Mouse (Mus musculus): ENCODE measurements around the gene Chd3. TPM values are rescaled to one million over a fixed set of nuclear protein-coding genes. Genes with fewer than 3 reads are reported as not detected.

Chd3 gene
- total RNA-seq, 2 experiments from 2014 or later, result 87.6 to 109 TPM

DNA sequence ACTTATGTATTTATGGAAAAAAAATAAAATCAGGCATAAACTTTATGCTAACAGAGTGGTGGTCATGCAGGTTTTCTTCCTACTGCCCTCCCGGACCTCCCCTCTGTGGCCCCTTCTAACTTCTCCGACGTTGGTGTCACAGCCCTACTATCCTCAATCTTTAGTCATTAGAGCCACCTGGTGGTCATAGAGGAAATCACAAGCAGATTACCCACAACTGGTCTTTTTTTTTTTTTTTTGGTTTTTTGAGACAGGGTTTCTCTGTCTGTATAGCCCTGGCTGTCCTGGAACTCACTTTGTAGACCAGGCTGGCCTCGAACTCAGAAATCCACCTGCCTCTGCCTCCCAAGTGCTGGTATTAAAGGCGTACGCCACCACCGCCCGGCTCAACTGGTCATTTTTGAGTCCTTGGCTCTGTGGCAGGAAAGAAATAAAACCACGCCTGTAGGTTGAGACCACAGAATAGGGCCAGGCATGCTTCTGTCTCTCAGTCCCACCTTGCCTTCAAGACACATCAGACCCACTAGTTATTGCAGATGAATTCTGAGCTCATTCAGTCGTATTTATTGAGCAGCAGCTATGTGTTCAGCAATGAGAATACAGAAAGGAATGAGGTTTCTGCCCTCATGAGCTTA, 21.3 kb upstream of the Chd3 start:
- peak in 1 of 2 experiments; percentile 31 for DNase-seq (ENCODE audit: low spot score in 2 of 2)

DNA sequence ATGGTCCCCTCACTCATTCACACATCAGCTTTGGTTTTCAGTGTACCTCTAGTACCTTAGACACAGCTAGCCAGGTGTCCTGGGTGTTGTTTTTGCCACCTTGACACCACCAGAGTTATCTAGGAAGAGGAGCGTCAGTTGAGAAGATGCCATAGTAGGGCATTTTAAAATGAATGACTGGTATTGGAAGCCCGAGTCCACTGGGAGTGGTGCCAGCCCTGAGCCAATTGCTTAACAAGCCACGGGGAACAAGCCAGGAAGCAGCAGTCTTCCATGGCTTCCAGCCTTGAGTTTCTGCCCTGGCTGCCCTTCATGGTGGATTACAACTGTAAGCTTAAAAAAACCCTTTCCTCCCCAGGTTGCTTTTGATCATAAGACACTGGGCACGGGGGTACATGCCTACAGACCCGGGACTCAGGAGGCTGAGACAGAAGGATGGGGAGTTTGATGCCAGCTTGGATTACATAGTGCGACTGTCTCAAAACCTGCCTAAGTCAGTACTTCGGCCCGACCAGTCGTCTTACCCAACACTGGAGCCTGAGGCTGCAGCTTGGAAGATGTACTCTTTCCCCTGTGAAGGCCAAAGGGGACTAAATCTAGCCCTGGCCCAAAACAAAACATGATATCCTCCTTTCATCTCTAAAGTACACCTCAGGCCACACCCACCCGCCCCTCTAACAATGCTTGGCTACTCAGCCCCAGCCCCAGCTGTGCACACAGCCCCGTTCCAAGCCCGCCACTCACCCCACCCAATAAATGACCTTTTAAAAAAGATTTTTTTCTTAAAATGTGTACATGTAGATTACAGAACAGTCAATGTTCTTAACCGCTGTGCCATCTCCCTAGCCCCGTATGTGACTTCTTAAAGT, 20.6 kb upstream of the Chd3 start:
- DNase-seq (ENCODE audit: low spot score in 2 of 2), result peak in 1 of 2 experiments; percentile 53

DNA sequence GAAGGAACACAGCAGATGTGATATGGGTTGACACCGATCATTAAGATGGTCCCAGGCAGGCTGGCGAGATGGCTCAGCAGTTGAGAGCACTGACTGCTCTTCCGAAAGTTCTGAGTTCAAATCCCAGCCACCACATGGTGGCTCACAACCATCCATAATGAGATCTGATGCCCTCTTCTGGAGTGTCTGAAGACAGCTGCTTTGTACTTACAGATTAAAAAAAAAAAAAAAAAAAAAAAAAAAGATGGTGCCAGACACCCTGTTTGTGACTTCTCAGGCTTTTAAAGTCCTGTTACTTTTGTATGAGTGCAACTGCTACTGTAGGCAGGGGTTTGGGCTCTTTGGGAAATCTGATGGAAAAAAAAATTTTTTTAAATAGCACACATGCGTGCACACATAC, 19.5 kb upstream of the Chd3 start:
- DNase-seq (ENCODE audit: low spot score in 2 of 2), result no peak

DNA sequence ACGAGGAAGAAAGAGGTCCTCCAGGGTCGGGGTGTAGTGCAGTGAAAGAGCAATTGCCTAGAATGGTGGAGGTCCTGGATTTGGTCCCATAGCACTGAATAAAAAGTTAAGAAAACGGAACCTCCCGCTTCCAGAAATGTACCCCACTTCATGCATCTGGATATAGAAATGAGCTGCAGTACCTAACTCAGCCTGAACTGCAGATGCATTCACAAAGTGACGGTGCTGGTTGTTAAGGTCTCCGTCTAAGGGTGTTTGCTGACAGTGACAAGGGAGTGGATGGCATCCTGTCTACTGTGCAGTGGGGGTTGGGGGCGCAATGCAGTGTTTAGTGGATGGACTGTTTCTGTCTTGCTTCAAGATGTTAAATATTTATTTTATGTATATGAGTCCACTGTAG, 17.6 kb upstream of the Chd3 start:
- DNase-seq (ENCODE audit: low spot score in 2 of 2), result no peak

DNA sequence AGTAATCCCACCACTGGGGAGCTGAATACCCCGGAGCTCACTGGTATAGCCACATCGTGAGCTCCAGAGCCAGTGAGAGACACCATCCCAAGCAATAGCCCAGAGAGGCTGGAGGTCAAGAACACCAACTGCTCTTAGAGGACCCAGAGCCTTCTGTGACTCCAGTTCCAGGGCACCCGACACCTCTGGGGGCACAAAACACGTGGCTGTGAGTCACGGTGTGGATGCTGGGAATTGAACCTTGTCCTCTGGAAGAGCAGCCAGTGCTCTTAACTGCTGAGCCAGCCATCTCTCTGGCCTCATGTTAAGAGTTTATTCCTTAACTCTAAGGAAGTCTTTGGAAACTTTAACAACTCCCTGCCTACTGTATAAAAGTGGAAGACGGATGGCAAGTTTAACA, 15.8 kb upstream of the Chd3 start:
- DNase-seq (ENCODE audit: low spot score in 2 of 2), result no peak

DNA sequence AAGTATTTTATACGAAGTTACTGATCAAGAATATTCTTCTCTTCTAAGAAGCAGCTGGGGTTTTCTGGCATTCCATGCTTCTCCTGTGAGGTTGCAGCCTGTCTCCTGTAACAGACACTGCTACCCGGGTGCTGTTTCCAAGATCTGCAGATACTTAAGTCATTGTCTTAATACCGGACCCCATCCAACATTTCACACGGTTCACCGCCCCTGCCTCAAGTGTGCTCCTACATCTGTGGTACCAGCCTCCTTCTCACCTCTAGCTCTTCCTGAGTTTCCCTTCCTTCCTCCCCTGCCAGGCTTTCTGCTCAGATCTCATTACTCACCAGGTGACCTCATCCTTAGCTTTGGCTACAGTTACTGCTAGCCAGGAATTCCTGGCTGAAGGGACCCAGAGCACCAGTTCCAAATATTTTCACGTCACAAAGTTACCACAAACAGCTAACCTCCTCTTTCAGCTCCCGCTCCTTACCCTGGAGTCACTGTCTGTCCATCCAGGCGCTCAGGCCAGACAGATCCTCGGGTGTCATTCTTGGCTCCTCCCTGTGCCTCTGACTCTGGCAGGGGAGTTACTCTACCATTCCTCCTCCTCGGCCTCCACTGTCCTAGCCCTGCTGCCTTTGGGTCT, 13.4 kb upstream of the Chd3 start:
- DNase-seq (ENCODE audit: low spot score in 2 of 2), result no peak

DNA sequence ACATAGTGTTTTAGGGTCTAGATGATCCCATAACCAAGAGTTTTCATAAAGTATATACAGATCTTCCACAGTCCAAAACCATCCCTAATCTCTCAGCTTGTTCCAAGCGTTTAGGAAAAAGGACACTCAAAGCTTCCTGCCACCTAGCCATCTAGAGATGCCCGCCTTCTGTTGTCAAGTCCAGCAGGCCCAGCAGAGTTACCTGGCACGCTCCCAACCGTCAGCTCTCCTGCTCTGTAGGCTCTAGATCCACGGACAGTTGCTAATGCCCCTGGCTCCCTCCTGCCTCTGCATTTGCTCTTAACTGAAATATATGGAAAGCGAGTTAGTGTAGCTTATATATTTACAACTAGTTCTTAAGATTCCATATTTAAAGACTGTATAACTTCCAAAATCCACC, 12.2 kb upstream of the Chd3 start:
- DNase-seq (ENCODE audit: low spot score in 2 of 2), result no peak

DNA sequence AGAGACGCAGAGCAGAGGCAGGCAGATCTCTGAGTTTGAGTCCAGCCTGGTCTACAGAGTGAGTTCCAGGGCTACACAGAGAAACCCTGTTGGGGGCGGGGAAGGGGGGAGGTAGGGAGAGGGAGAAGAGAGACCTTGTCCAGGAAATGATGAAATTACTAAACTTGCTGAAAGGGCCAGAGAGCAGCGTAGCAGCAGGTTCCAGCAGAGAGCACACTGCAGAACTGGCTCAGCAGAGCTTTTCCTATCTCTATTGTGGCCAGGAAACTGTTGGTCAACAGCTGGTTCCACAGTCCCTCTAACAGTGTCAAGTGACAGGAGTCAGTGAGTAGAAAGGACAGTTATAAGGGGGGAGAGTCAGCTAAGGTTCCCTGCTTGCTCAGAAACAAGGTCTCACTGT, 10.4 kb upstream of the Chd3 start:
- DNase-seq (ENCODE audit: low spot score in 2 of 2), result no peak

DNA sequence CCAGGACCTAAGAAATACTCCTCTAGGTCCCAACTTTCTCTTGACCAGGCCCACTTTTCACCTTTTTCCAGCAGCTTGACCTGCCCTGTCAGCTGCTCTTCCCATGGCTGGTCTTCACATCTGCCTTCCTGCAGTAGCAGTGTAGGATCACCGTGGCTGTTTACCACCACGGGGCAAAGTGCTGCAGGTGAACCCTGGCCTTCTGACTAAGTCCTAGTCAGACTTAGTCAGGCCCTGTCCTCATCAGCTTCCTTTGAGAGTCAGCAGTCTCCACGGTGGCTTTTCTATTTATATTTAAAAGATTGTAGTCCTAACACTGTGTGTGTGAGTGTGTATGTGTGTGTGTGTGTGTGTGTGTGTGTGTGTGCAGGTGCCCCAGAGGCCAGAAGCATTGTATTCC, 8.6 kb upstream of the Chd3 start:
- DNase-seq (ENCODE audit: low spot score in 2 of 2), result no peak

DNA sequence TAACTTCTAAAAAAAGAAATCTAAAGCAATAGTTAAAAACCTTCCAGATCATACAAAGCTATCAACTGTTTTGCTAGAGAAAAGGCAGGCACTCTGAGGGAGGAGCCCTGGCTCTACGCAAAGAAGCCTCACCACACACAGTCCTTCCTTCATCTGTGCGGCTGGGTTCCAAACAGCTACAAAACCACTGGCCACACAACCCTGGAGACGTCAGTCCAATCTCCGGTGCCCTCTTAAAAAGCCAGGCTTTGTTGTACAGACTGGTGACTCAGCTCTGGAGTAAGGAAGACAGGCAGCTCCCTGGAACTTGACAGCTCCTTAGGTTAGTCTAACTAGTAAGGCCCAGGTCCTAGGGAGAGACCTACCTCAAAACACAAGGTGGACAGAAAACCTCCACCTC, 6.4 kb upstream of the Chd3 start:
- DNase-seq (ENCODE audit: low spot score in 2 of 2), result no peak

DNA sequence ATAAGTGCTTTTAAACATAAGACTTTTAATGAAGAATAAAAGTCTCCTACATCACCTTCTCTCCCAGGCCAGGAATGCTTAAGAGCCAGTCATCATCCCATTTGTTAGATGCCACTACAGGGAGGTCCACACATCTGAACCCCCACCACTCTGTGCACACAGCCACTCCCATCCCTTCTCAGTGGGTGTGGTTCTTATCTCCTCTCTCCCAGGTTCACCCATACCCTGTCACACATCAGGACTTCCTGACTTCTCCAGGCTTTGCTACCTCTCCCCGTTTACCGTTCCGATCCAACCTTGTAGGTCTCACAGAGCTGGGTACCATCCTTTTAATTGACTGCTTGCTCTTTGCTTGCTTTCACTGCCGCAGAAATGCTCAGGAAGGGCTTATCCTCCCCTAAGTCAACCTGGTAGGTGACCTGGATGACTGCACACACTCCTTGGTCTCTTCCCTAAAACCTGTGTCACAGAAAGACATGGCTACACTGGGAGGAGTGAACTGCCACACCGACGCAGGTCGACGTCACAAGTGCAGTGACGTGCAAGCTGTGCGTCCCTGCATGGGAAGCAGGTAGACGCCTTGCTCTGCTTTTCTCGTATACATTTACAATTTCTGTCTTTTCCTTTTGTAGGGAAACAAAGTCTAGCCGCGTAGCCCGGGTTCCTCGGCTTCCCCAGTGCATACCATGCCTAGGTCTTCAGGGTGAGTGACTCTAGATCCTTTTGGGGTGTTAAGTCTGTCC, 4.2 kb upstream of the Chd3 start:
- DNase-seq (ENCODE audit: low spot score in 2 of 2), result no peak

DNA sequence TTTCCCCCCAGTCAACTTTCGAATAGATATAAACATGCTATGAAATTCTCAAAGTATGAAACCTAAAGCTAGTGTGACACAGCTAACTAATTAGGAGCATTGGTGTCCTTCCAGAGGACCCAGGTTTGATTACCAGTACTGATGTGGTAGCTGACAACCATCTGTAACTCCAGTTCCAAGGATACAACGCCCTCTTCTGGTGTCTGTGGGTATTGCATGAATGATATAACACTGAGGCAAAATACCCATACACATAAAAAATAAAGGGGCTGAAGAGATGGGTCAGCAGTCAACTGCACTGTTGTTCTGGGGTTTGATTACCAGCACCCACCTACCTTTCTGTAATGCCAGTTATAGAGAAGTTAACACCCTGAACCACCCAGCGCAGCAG, 3.6 kb upstream of the Chd3 start:
- no peak for DNase-seq (ENCODE audit: low spot score in 2 of 2)

DNA sequence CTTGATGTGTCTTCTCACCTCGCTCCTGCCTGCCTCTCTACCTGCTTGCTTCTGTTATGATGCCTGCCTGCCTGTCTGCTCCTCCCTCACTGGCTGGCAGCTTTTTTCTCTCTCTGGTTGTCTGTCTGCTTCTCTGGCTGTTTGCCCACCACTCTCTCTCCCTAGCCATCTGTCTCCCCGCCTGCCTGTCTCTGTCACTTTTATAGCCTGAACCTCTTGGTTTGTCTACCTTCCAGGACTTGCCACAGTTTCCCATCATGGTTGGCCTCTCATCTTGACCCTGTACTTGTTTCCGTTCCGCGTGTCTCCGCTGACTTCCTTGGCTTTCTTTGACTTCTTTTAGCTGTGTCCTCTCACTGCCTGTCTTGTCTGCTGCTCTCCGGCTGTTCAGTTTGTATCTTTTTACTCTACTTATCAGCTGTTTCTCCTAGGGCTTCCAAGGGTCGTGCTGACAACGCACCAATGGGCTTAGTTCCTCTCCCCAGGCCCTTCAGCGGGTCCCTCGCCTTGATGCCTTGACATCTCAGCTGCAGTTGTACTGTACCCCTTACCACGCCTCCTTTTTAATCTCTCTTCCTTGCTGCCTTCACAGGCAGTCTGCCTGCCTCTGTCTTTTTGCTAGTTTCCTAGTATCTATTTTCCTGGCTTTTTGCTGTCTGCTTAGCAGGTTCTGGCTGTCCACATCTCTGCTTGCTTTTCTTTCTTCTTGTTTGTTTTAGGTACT, 3.0 kb upstream of the Chd3 start:
- no peak for DNase-seq (ENCODE audit: low spot score in 2 of 2)

DNA sequence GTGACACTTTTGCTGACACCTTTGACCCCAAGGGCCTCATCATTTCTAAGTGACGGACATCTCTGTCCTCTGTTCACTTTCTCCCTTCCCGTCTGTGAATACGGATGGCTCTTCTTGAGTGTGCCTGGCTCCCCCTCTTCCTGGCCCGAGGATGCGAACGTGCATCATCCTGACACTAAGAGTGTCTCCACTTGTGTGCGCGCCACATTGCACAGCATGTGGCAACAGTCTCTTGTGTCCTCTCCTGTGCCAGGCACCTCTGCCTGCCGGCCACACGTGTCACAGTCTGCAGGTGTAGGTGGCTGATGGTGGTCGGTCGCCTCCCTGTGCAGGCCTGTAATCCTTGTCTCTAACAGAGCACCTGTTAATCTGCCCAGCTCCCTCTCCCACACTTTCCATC, 2.4 kb upstream of the Chd3 start:
- DNase-seq (ENCODE audit: low spot score in 2 of 2), result no peak

DNA sequence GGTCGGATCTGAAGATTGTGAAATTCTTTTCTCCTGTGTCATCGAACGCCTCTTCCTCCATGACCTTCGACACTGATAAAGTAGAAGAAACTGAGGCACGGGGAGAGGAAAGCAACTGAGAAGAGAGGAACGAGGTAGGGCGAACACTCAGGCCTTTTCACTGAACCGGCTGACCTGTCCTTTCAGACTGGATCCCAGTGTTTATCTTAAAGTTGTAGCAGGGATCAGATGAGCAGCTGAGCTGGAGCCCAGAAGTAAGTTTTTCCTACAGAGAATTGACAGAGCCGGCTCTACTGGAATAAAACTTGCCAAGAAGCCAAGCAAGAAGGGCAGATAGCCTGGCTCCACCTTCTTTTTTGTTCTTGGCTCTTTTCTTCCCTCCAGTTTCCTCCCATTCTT, 1.6 kb upstream of the Chd3 start:
- no peak for DNase-seq (ENCODE audit: low spot score in 2 of 2)

DNA sequence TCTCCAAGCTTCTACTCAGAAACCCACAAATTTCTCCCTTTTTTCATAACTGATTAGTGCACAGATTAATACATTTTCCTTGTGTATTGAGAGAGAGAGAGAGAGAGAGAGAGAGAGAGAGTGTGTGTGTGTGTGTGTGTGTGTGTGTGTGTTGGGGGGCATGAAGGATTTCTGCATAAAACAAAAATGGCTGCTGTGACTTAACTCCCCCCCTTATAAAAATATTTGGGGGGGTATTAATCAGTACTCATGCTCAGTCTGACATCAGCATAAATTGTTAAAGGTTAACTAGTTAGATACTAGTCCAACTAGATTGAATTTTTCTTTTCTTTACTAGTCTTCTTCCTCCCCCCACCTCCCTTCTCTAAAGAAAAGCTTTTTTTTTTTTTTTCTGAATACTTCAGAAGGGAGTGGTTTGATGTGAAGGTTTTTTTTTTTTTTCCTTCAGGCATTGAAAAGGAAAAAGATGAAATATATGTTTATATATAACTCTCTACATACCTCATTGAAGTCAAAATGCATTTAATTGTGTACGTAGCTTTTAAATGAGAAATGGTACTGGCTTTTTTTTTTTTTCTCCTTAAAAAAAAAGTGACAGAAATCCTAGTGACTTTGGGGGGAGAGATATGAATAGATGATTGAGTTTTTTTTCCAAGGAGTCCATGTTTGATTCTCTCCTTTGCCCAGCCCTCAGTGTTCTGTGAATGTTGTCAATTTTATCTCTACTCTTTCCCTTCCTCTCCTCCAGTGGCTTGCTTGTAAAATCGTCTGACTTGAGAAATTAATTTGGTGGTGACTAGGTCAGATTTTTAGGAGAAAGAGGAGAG, 997 bp upstream of the Chd3 start:
- DNase-seq (ENCODE audit: low spot score in 2 of 2), result no peak

DNA sequence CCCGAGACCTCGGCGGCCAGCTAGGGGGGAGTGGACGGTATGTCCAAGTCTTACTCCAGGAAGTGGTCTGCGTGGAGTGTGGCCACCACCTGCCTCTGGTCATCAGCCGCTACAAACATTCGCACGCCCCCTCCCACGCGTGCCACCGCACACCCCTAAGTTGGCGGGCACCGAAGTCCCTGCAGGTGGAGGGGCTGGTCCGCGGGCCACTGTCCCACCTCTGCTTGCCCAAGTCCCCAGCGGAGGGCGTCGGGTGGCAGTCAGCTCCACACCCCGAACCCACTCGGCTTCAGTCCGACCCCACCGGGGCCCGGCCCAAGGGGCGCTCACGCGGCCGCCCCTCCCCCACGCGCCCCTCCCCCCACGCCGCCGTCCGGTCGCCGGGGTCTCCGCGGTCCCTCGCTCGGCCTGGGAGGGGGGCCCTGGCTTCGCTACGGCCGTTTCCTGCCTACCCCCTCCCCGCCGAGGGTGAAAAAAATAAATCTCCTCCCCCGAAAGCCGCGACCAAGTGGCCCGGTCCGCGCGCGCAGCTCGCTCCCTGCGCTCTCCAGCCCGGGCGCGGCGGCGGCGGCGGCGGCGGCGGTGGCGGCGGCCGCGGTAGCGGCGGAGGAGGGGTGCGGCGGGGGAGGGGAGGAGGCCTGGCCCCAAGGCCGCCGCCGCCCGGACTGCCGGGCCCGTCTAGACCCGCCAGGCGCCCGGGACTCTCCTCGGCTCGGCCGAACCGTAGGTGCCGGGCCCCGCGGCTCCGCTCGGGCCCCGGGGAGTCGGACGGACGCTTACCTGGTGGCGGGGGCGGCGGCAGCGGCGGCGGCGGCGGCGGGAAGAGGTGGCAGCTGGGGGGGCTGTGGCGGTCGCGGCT, 621 bp downstream of the Chd3 start:
- DNase-seq (ENCODE audit: low spot score in 2 of 2), result peak; percentile 56 to 62

DNA sequence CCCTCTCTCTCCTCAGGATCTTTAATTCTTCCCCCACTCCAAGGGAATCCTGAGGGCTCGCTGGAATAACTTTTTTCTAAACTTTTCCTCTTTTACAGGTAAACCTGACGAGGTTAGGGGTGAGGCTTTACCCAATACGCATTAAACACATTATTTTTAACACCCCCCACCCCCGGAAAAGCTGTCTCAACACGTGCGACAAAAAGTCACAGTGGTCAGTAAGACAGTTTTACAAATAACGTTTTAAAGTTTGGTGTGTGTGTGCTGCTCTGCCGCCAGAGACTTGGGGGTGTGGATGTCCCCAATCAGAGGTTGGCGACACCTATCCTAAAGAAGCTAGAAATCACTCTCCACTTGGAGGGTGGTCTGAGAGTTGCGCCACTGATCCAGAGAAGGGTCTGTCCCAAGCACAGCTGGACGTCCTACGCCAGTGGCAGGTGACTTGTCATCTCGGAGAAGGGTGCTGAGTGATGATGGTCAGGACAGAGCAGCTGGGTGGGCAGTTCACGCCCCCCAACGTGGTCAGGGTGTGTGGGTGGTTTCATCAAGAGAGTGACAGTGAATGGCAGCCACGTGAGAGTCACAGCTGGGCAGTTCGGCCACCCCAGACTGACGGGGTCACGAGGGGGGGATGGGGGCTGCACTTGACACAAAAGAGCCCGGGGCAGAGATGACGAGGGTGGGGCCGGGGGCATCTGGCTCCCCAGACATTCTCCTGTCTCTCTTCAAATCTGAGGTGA, 1.4 kb downstream of the Chd3 start:
- peak; percentile 27 to 51 for DNase-seq (ENCODE audit: low spot score in 2 of 2)
